Mouse (Mus musculus): ENCODE results near the gene Tbrg1. TPM values are rescaled to one million over a fixed set of nuclear protein-coding genes. Genes with fewer than 3 reads are reported as not detected.
A peak's percentile ranks its signal among the peaks of the same experiment; 100 is the strongest.

Tbrg1 gene
- polyA plus RNA-seq, 1 experiment from 2014 or later = 79.2 TPM

DNA sequence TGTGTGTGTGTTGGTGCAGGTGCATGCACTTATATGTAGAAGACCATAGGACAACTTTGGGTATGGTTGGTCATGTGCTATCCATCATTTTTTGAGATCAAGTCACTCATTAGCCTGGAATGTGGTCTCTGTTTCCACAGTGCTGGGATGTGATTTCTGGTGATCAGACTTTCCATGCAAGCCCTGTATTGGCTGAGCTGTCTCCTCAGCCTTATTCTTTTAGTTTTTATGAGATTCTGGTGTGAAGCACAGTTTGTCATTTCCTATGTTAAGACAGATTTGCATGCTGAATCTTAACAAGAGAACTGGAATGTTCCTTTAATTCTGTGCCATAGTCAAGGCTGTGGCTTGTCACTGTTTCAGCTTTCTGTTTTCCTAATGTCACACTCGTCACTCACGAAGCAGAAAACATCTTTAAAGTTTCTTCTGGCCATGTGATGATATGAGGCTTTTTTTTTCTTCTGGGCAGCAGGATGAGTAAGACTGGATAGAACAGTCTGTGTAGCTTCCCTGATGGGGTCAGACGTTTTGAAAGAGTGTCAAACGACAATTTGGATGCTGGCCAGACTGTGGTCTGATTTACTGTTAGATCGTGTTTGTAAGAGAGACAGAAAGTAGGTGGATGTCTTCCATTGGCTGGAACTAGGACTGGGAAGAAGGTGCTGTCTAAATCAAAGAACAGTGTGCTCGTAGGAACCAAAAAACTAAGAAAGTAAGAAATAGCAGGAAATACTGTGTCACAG lies 20.1 kb downstream of the Tbrg1 start:
- 53% methylated on average over 6 of the region's 6 CpGs for WGBS
- Histone ChIP-seq H3K36me3 (ENCODE audit: control insufficient read depth, insufficient read depth) (no peaks in the 10 kb centered on the region), H3K4me1 (replicated peaks; ENCODE audit: control insufficient read depth, insufficient read depth, low read length) (no peaks in the 10 kb centered on the region), H3K27ac (ENCODE audit: low read length) (no peak overlapping the region), H3K4me2 (ENCODE audit: low read length) (no peak overlapping the region), H3K27me3 (replicated peaks; ENCODE audit: control insufficient read depth, insufficient read depth, low read length) (no peaks in the 10 kb centered on the region), H3K4me3 (replicated peaks; ENCODE audit: low read length) (no peak overlapping the region), H3K9me3 (ENCODE audit: control insufficient read depth, low read length) (no peaks in the 10 kb centered on the region), H3K9ac (replicated peaks; ENCODE audit: low read depth, low read length) (no peak overlapping the region)
- peak; percentile 54 for ATAC-seq

DNA sequence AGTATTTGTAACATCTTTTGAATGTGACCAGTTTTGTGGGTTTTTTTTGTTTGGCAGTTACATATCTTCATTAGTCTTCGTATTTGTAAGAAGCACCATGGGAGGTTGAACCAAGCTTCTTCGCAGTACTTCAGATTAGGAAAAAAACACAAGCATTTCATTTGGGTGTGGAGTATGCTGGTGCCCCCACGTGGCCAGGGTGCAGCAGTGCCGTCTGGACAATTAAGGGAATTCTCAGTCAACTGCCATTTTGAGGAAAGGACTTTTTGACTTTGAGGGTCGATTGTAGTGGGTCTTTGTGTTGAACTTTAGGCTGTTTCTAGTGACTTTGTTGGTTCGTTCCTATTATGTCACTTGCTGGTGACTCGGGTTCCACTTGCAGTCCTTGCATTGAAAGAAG lies 20.8 kb downstream of the Tbrg1 start:
- Histone ChIP-seq H3K9me3 (ENCODE audit: control insufficient read depth, low read length) (no peaks in the 10 kb centered on the region), H3K36me3 (ENCODE audit: control insufficient read depth, insufficient read depth) (no peaks in the 10 kb centered on the region), H3K4me3 (replicated peaks; ENCODE audit: low read length) (no peak overlapping the region), H3K4me2 (ENCODE audit: low read length) (no peak overlapping the region), H3K27ac (ENCODE audit: low read length) (no peak overlapping the region), H3K9ac (replicated peaks; ENCODE audit: low read depth, low read length) (no peak overlapping the region), H3K4me1 (replicated peaks; ENCODE audit: control insufficient read depth, insufficient read depth, low read length) (no peaks in the 10 kb centered on the region), H3K27me3 (replicated peaks; ENCODE audit: control insufficient read depth, insufficient read depth, low read length) (no peaks in the 10 kb centered on the region)
- WGBS = 14% methylated on average over 7 of the region's 7 CpGs
- peak; percentile 49 for ATAC-seq

DNA sequence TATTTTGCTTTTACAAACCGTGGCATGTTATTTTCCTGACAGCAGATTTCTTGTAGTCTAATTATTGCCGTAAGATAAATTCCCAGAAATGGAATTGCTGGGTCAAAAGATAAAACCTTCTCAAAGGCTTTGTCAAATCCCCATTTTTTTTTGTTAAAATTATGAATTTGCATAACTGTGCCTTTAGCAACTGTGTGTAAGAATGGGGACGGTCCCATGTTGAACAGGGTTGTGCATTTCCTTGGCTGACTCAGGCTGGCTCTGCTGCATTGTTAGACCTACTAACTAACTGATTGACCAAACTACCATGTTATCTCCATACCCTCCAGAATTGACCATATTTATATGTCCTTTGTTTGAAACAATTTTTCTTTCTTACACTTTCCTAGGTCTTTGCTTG lies 22.8 kb downstream of the Tbrg1 start:
- H3K27me3 ChIP-seq (replicated peaks; ENCODE audit: control insufficient read depth, insufficient read depth, low read length) = no peaks in the 10 kb centered on the region
- no peak overlapping the region for H3K4me3 ChIP-seq (replicated peaks; ENCODE audit: low read length)
- no peak for ATAC-seq
- 86% methylated on average over 3 of the region's 3 CpGs for WGBS
- no peak overlapping the region for H3K4me2 ChIP-seq (ENCODE audit: low read length)
- H3K9me3 ChIP-seq (ENCODE audit: control insufficient read depth, low read length) = no peaks in the 10 kb centered on the region
- no peaks in the 10 kb centered on the region for H3K4me1 ChIP-seq (replicated peaks; ENCODE audit: control insufficient read depth, insufficient read depth, low read length)
- no peak overlapping the region for H3K9ac ChIP-seq (replicated peaks; ENCODE audit: low read depth, low read length)
- no peaks in the 10 kb centered on the region for H3K36me3 ChIP-seq (ENCODE audit: control insufficient read depth, insufficient read depth)
- no peak overlapping the region for H3K27ac ChIP-seq (ENCODE audit: low read length)

DNA sequence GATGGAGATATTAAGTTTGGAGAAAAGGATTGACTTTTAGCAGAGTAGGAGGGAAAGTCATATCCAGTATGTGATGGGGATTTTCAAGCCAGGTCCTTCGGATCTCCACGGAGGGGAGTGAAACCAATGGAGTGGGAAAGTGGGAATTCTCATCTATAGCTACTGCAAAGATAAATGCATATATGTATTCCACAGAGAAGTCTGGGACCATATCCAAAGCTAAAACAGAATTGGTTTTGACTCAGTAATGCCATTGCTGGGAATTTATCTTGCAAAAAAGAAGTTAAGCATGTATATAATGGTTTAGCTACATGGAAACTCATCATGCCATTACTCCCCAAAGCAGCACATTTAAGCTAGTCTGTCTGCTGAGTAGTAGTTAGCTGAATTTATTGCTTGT lies 24.8 kb downstream of the Tbrg1 start:
- no peak overlapping the region for H3K4me3 ChIP-seq (replicated peaks; ENCODE audit: low read length)
- ATAC-seq = no peak
- WGBS = 78% methylated on average over 2 of the region's 2 CpGs
- no peak overlapping the region for H3K9ac ChIP-seq (replicated peaks; ENCODE audit: low read depth, low read length)
- no peaks in the 10 kb centered on the region for H3K9me3 ChIP-seq (ENCODE audit: control insufficient read depth, low read length)
- no peak overlapping the region for H3K27ac ChIP-seq (ENCODE audit: low read length)
- no peaks in the 10 kb centered on the region for H3K4me1 ChIP-seq (replicated peaks; ENCODE audit: control insufficient read depth, insufficient read depth, low read length)
- no peaks in the 10 kb centered on the region for H3K27me3 ChIP-seq (replicated peaks; ENCODE audit: control insufficient read depth, insufficient read depth, low read length)
- H3K36me3 ChIP-seq (ENCODE audit: control insufficient read depth, insufficient read depth) = no peaks in the 10 kb centered on the region
- H3K4me2 ChIP-seq (ENCODE audit: low read length) = no peak overlapping the region

DNA sequence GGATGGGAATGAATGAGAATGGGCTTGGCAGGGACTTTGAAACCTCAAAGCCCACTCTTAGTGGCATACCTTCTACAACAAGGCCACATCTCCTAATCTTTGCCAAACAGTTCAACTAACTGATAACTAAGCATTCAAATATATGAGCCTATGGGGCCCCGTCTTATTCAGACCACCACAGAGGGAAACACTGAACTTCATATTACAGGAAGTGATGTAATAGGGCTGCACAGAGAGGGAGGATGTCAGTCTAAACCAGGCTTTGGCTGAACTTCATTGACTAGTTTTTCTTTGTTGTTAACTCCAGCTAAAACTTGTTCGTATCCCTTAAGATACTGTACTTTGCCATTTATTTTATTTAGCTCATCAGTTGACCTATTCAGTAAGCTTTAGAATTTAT lies 27.2 kb downstream of the Tbrg1 start:
- Histone ChIP-seq H3K4me3 (replicated peaks; ENCODE audit: low read length) (no peak overlapping the region), H3K9ac (replicated peaks; ENCODE audit: low read depth, low read length) (no peak overlapping the region), H3K9me3 (ENCODE audit: control insufficient read depth, low read length) (no peaks in the 10 kb centered on the region), H3K4me1 (replicated peaks; ENCODE audit: control insufficient read depth, insufficient read depth, low read length) (peaks cover 17% of the 10 kb centered on the region), H3K27me3 (replicated peaks; ENCODE audit: control insufficient read depth, insufficient read depth, low read length) (no peaks in the 10 kb centered on the region), H3K4me2 (ENCODE audit: low read length) (no peak overlapping the region), H3K27ac (ENCODE audit: low read length) (no peak overlapping the region), H3K36me3 (ENCODE audit: control insufficient read depth, insufficient read depth) (no peaks in the 10 kb centered on the region)
- ATAC-seq = no peak
- WGBS = 93% methylated on average over 2 of the region's 2 CpGs

DNA sequence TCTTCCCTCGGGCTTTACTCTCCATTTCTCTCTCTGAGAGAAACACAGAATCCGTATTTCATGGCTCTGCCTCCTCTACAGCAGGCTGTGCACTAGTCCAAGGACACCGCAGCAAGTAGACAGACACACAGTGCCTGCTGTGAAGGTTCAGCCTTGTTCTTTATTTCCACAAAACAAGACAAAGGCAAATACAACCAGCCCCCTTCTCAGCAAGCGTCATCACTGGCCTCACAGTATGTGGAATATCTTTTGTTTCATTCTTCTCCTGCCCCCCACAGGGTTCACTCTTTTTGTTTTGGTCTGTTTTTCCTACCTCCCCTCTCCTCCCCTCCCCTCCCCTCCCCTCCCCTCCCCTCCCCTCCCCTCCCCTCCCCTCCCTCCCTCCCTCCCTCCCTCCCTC lies 28.5 kb downstream of the Tbrg1 start:
- Histone ChIP-seq H3K9me3 (ENCODE audit: control insufficient read depth, low read length) (no peaks in the 10 kb centered on the region), H3K27ac (ENCODE audit: low read length) (no peak overlapping the region), H3K4me1 (replicated peaks; ENCODE audit: control insufficient read depth, insufficient read depth, low read length) (peaks cover 25% of the 10 kb centered on the region), H3K9ac (replicated peaks; ENCODE audit: low read depth, low read length) (no peak overlapping the region), H3K36me3 (ENCODE audit: control insufficient read depth, insufficient read depth) (no peaks in the 10 kb centered on the region), H3K4me2 (ENCODE audit: low read length) (no peak overlapping the region), H3K27me3 (replicated peaks; ENCODE audit: control insufficient read depth, insufficient read depth, low read length) (no peaks in the 10 kb centered on the region), H3K4me3 (replicated peaks; ENCODE audit: low read length) (no peak overlapping the region)
- no peak for ATAC-seq
- WGBS = 42% methylated on average over 4 of the region's 4 CpGs

DNA sequence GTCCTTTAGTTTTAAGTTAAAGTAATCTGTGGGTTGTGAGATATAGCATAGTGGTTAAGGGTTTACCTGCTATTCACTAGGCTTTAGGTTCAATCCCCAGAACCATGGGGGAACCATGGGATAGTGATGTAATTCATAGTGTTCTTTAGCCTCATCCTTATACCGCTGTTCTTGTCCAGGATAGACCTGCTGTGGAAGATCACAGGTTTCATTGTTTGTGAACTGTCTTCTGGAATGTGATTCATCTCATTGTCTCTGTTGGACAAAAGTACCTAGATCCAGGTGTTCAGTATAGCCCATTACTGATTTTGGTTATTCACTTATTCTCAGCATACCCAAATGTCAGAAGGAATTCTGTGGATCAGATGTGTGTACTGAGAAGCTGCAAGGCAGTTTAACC lies 29.8 kb downstream of the Tbrg1 start:
- H3K27ac ChIP-seq (ENCODE audit: low read length) = no peak overlapping the region
- 100% methylated on average over 1 of the region's 1 CpGs for WGBS
- H3K36me3 ChIP-seq (ENCODE audit: control insufficient read depth, insufficient read depth) = no peaks in the 10 kb centered on the region
- H3K4me2 ChIP-seq (ENCODE audit: low read length) = no peak overlapping the region
- H3K27me3 ChIP-seq (replicated peaks; ENCODE audit: control insufficient read depth, insufficient read depth, low read length) = no peaks in the 10 kb centered on the region
- H3K9me3 ChIP-seq (ENCODE audit: control insufficient read depth, low read length) = no peaks in the 10 kb centered on the region
- ATAC-seq = no peak
- no peak overlapping the region for H3K4me3 ChIP-seq (replicated peaks; ENCODE audit: low read length)
- H3K9ac ChIP-seq (replicated peaks; ENCODE audit: low read depth, low read length) = no peak overlapping the region
- peaks cover 29% of the 10 kb centered on the region for H3K4me1 ChIP-seq (replicated peaks; ENCODE audit: control insufficient read depth, insufficient read depth, low read length)

DNA sequence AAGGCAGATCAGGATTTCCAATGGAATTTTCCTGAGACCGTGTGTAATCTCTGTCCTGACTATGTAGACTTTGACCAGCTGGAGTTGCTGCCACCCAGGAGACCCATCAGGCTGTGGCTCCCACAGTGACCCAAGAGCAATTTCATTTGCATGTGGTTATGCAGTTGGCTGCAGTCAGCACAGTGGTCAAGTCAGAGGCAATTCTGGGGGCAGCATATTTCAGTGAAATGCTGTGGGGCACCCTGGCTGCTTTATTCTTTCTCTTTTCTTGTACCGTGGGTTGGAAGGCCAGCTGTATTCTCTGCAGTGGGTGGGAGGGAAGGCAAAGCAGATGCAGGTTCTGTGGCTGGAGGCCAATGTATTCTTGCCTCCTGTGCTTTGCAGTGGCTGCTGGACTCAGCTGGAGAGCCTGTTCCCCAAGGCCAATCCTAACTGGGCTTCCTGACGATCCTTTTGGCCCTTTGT lies 31.0 kb downstream of the Tbrg1 start:
- H3K9me3 ChIP-seq (ENCODE audit: control insufficient read depth, low read length) = no peaks in the 10 kb centered on the region
- H3K4me1 ChIP-seq (replicated peaks; ENCODE audit: control insufficient read depth, insufficient read depth, low read length) = peaks cover 38% of the 10 kb centered on the region
- no peaks in the 10 kb centered on the region for H3K36me3 ChIP-seq (ENCODE audit: control insufficient read depth, insufficient read depth)
- no peaks in the 10 kb centered on the region for H3K27me3 ChIP-seq (replicated peaks; ENCODE audit: control insufficient read depth, insufficient read depth, low read length)
- 9% methylated on average over 3 of the region's 3 CpGs for WGBS
- H3K4me2 ChIP-seq (ENCODE audit: low read length) = peak overlapping the region; percentile 42
- ATAC-seq = peak; percentile 5; the same call in 1 of the 2 replicates
- H3K27ac ChIP-seq (ENCODE audit: low read length) = peak overlapping the region; percentile 90
- 0 out of 2 replicates have a peak overlapping the region, but pooled peaks have one; percentile 10 for H3K4me3 ChIP-seq (replicated peaks; ENCODE audit: low read length)
- peak overlapping the region; percentile 2; the same call in 1 of the 2 replicates for H3K9ac ChIP-seq (replicated peaks; ENCODE audit: low read depth, low read length)

DNA sequence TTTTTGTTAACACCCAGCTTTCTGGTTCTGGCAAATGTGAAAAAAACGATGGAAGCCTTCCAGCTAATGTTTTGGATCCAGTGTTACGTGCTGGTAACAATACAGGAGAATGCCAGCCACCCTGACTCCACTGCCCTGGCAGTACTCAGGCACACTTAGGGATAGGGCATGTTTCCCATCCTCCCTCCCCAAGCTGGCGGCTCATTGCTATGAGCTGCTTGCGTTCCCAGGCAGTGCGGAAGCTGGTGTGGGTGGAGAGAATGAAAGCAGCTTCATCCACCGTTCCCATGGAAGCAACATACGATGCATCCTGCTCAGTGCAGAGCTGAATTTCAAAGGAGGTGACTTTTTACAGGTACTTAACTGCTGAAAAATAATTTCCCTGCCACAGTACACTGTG lies 31.5 kb downstream of the Tbrg1 start:
- Histone ChIP-seq H3K27ac (ENCODE audit: low read length) (peak overlapping the region; percentile 90), H3K4me2 (ENCODE audit: low read length) (peak overlapping the region; percentile 42), H3K4me3 (replicated peaks; ENCODE audit: low read length) (0 out of 2 replicates have a peak overlapping the region, but pooled peaks have one; percentile 10), H3K27me3 (replicated peaks; ENCODE audit: control insufficient read depth, insufficient read depth, low read length) (no peaks in the 10 kb centered on the region), H3K36me3 (ENCODE audit: control insufficient read depth, insufficient read depth) (no peaks in the 10 kb centered on the region), H3K4me1 (replicated peaks; ENCODE audit: control insufficient read depth, insufficient read depth, low read length) (peaks cover 38% of the 10 kb centered on the region), H3K9me3 (ENCODE audit: control insufficient read depth, low read length) (no peaks in the 10 kb centered on the region), H3K9ac (replicated peaks; ENCODE audit: low read depth, low read length) (peak overlapping the region; percentile 36)
- WGBS = 3% methylated on average over 7 of the region's 7 CpGs
- peak; percentile 94 for ATAC-seq
